Mouse (Mus musculus) thymus, postnatal 36 days (tissue): ENCODE measurements around the gene Peli1.

ENCODE experiments used
- DNase-seq, 2 experiments: peaks; one replicate each; pipeline ENCODE4 v3.0.0; 2022; ENCODE audit warnings: mixed read lengths in 2 of 2

The Peli1 gene

GRCm38 (mm10) chr11:21093081-21093815 lies 2.2 kb downstream of the Peli1 start:
- no peak for DNase-seq

GRCm38 (mm10) chr11:21096590-21096989 lies 5.5 kb downstream of the Peli1 start:
- DNase-seq = peak; percentile 25 to 31

GRCm38 (mm10) chr11:21098457-21098856 lies 7.4 kb downstream of the Peli1 start:
- no peak for DNase-seq

GRCm38 (mm10) chr11:21100704-21101103 lies 9.6 kb downstream of the Peli1 start:
- no peak for DNase-seq

GRCm38 (mm10) chr11:21101286-21101685 lies 10.2 kb downstream of the Peli1 start:
- DNase-seq = no peak

GRCm38 (mm10) chr11:21102273-21103005 lies 11.3 kb downstream of the Peli1 start:
- no peak for DNase-seq

GRCm38 (mm10) chr11:21103186-21103585 lies 12.1 kb downstream of the Peli1 start:
- no peak for DNase-seq

- DNase-seq = no peak
These were observed 14.3 kb downstream of the Peli1 start for GRCm38 (mm10) chr11:21105393-21105792.

GRCm38 (mm10) chr11:21107120-21107519 lies 16.0 kb downstream of the Peli1 start:
- DNase-seq = no peak

GRCm38 (mm10) chr11:21109279-21109678 lies 18.2 kb downstream of the Peli1 start:
- DNase-seq = no peak

GRCm38 (mm10) chr11:21114516-21114915 lies 23.4 kb downstream of the Peli1 start:
- no peak for DNase-seq

GRCm38 (mm10) chr11:21115804-21116203 lies 24.7 kb downstream of the Peli1 start:
- DNase-seq = no peak

- DNase-seq = no peak
These were observed 25.7 kb downstream of the Peli1 start for GRCm38 (mm10) chr11:21116623-21117295.

GRCm38 (mm10) chr11:21121737-21122136 lies 30.6 kb downstream of the Peli1 start:
- no peak for DNase-seq

- DNase-seq = no peak
These were observed 31.3 kb downstream of the Peli1 start for GRCm38 (mm10) chr11:21122399-21122798.

GRCm38 (mm10) chr11:21131692-21132091 lies 40.6 kb downstream of the Peli1 start:
- DNase-seq = no peak

- no peak for DNase-seq
These were observed 43.9 kb downstream of the Peli1 start for GRCm38 (mm10) chr11:21134875-21135451.

- DNase-seq = no peak
These were observed 48.4 kb downstream of the Peli1 start for GRCm38 (mm10) chr11:21139453-21139852.

- no peak for DNase-seq
These were observed 50.2 kb downstream of the Peli1 start for GRCm38 (mm10) chr11:21141242-21141641.

- no peak for DNase-seq
These were observed 50.7 kb downstream of the Peli1 start for GRCm38 (mm10) chr11:21141755-21142154.

- no peak for DNase-seq
These were observed 58.4 kb downstream of the Peli1 start for GRCm38 (mm10) chr11:21149476-21149875.

GRCm38 (mm10) chr11:21150316-21150715 lies 59.2 kb downstream of the Peli1 start:
- no peak for DNase-seq

- no peak for DNase-seq
These were observed 60.6 kb downstream of the Peli1 start for GRCm38 (mm10) chr11:21151672-21152071.
